Mouse (Mus musculus): ENCODE data around the gene Gprasp1. TPM values are rescaled to one million over a fixed set of nuclear protein-coding genes. Genes with fewer than 3 reads are reported as not detected.

Gene Gprasp1
- 31.5 TPM for polyA plus RNA-seq (2014; fragmentation: Illumina TruSeq; extraction: RNeasy Lipid Tissue Mini Kit (QIAGEN cat#74804); ENCODE audit: low read depth, low replicate concordance)

GRCm38 (mm10) chrX:135742304-135743055 lies at the start of gene Gprasp1, which contains the start of gene Armcx5:
TSS of gene Gprasp1 (plus strand) at chrX:135742733.
TSS of gene Armcx5 (plus strand) at chrX:135742733.

GRCm38 (mm10) chrX:135693633-135694032 lies 48.9 kb upstream of the Gprasp1 start, which contains the start of gene Tcp11x2:
TSS of gene Tcp11x2 (minus strand) at chrX:135693790.

GRCm38 (mm10) chrX:135725161-135725560 lies 17.4 kb upstream of the Gprasp1 start, which contains the start of gene Tmsb15a:
TSS of gene Tmsb15a (minus strand) at chrX:135725261.

DNA sequence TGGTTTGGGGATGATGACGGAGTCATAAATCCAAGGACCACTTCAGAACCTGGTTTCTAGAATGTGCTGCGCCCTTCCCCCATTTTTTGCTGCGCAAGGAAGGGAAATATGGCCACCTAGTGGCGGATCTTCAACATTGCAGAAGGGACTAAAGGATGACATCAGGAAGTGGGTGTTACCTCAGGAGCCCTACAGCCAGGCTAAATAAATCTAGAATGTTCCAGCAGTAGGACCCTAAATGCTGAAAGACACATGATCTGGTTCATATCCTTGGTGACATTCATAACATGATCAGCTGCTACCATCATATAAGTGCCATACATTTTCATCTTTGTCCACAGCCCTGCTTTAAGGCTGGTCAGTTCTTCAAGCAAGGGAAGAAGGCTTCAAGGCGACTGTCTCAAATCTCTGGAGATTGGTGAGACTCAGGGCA lies 54.7 kb downstream of the Gprasp1 start, which contains the start of gene Bhlhb9:
TSS of gene Bhlhb9 (plus strand) at position 383 of the 433 bp plus-strand sequence.

DNA sequence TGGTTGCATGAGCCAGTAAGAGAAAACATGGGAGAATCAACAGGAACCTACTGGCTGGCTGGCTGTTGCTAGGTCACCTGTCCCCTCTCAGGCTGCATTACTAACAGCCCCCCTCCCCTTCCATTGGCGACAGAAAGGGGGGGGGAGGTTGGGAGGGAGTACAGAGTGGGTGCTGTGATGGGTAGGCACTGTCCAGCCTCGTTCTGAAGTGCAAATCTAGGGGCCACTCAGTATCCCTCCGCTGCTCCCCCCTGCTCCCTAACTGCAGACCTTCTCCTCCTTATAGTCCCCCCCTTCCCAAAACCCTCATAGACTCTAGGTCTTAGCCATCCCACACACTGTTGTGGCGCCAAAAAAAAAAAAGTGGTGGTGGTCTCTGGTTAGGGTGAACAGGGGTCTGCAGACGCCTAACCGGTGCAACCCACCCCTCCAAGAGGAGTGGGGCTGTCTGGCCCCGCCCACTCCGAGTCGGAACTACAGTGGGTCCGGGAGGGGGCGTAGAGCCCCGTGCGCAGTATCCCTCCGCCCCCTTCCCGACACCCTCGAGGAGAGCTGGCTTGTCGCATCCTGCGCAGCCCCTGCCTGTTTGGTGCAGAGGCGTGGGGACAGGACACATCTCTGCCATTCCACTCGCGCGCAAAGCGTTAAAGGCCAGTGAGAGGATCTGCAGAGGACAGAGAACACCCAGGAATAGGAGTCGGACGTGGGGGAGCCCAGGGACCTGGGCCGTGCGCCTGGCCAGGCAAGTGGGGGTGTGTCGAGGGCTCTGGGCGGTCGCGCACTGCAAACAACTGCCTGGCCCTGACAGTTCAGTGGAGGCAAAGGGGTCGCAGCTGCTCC lies 96.2 kb downstream of the Gprasp1 start, which contains the start of gene Gprasp2:
TSS of gene Gprasp2 (plus strand) at position 514 of the 840 bp plus-strand sequence.

Other genes starting within 250 kb of the Gprasp1 start
- not detected for gene AV320801, start 248.1 kb upstream of the Gprasp1 start, polyA plus RNA-seq (2014; fragmentation: Illumina TruSeq; extraction: RNeasy Lipid Tissue Mini Kit (QIAGEN cat#74804); ENCODE audit: low read depth, low replicate concordance)
- not detected for gene Nxf7, start 144.0 kb upstream of the Gprasp1 start, polyA plus RNA-seq (2014; fragmentation: Illumina TruSeq; extraction: RNeasy Lipid Tissue Mini Kit (QIAGEN cat#74804); ENCODE audit: low read depth, low replicate concordance)
- gene Prame, start 115.0 kb upstream of the Gprasp1 start, polyA plus RNA-seq (2014; fragmentation: Illumina TruSeq; extraction: RNeasy Lipid Tissue Mini Kit (QIAGEN cat#74804); ENCODE audit: low read depth, low replicate concordance), result not detected
- not detected for gene Tcp11x2, start 48.9 kb upstream of the Gprasp1 start, polyA plus RNA-seq (2014; fragmentation: Illumina TruSeq; extraction: RNeasy Lipid Tissue Mini Kit (QIAGEN cat#74804); ENCODE audit: low read depth, low replicate concordance)
- not detected for gene Tmsb15a, start 17.5 kb upstream of the Gprasp1 start, polyA plus RNA-seq (2014; fragmentation: Illumina TruSeq; extraction: RNeasy Lipid Tissue Mini Kit (QIAGEN cat#74804); ENCODE audit: low read depth, low replicate concordance)
- 8.2 TPM for gene Armcx5, start within 50 bp of the Gprasp1 start, polyA plus RNA-seq (2014; fragmentation: Illumina TruSeq; extraction: RNeasy Lipid Tissue Mini Kit (QIAGEN cat#74804); ENCODE audit: low read depth, low replicate concordance)
- gene Bhlhb9, start 54.9 kb downstream of the Gprasp1 start, polyA plus RNA-seq (2014; fragmentation: Illumina TruSeq; extraction: RNeasy Lipid Tissue Mini Kit (QIAGEN cat#74804); ENCODE audit: low read depth, low replicate concordance), result 26.7 TPM
- gene Gprasp2, start 96.3 kb downstream of the Gprasp1 start, polyA plus RNA-seq (2014; fragmentation: Illumina TruSeq; extraction: RNeasy Lipid Tissue Mini Kit (QIAGEN cat#74804); ENCODE audit: low read depth, low replicate concordance), result 3.8 TPM

All from kidney, adult 10 weeks (tissue).